Mouse (Mus musculus): ENCODE measurements around the gene Erbin.

- TF ChIP-seq MAX (IDR thresholded peaks at IDR 0.05; ENCODE audit: low read depth): no peak
- no peak for TF ChIP-seq POLR2A (IDR thresholded peaks at IDR 0.05; ENCODE audit: insufficient read length, low read depth)
- no peak for TF ChIP-seq TCF12 (IDR thresholded peaks at IDR 0.05; ENCODE audit: insufficient read depth, poor library complexity, severe bottlenecking)
- peak in 2 of 3 experiments; percentile 21 to 31 for TF ChIP-seq MYOG (IDR thresholded peaks at IDR 0.05; ENCODE audit: control insufficient read depth in 1 of 3, insufficient read depth in 1 of 3, insufficient read length in 2 of 3, low read depth in 2 of 3)
- no peak for TF ChIP-seq POLR2AphosphoS2 (IDR thresholded peaks at IDR 0.05; ENCODE audit: insufficient read length, low read depth)
- TF ChIP-seq CEBPB (IDR thresholded peaks at IDR 0.05; ENCODE audit: insufficient read depth, poor library complexity, severe bottlenecking): peak; percentile 75; the same call in 1 of the 2 replicates
These were observed 31.1 kb upstream of the Erbin start for GRCm38 (mm10) chr13:103951393-103951792.
